Mouse (Mus musculus) heart, embryonic 15.5 days (tissue): ENCODE data around the gene Wfikkn1. TPM values are rescaled to one million over a fixed set of nuclear protein-coding genes. Genes with fewer than 3 reads are reported as not detected.

Experiments used
- ATAC-seq: fragments of 200-750 bp; cut with Nextera tagmentation; replicated peaks from 2 replicates; pipeline ENCODE4 v1.8.0; 2017; ENCODE audit warnings: low read depth, moderate TSS enrichment; ENCODE audit not compliant: insufficient number of reproducible peaks, insufficient read depth, low FRiP score
- H3K27ac ChIP-seq: fragments of 300-500 bp; sonication (generic); 2 replicates; pipeline ENCODE4 v1.5.1; 2015; ENCODE audit warnings: mild to moderate bottlenecking, inconsistent platforms
- H3K27me3 ChIP-seq: fragments of 300-500 bp; sonication (generic); 2 replicates; pipeline ENCODE4 v1.6.1; 2015; ENCODE audit warnings: inconsistent platforms
- H3K36me3 ChIP-seq: fragments of 300-500 bp; sonication (generic); 2 replicates; pipeline ENCODE4 v1.6.1; 2015; ENCODE audit warnings: mild to moderate bottlenecking, inconsistent platforms
- H3K4me1 ChIP-seq: fragments of 300-500 bp; sonication (generic); replicated peaks from 2 replicates; pipeline ENCODE4 v1.6.1; 2015; ENCODE audit warnings: inconsistent platforms
- H3K4me2 ChIP-seq: fragments of 300-500 bp; sonication (generic); 2 replicates; pipeline ENCODE4 v1.6.1; 2015; ENCODE audit warnings: inconsistent platforms, mild to moderate bottlenecking, moderate library complexity
- H3K4me3 ChIP-seq: fragments of 300-500 bp; sonication (generic); 2 replicates; pipeline ENCODE4 v1.5.1; 2015; ENCODE audit warnings: mild to moderate bottlenecking, inconsistent platforms
- H3K9ac ChIP-seq: fragments of 300-500 bp; sonication (generic); 2 replicates; pipeline ENCODE4 v1.6.1; 2015; ENCODE audit warnings: mild to moderate bottlenecking, inconsistent platforms
- H3K9me3 ChIP-seq: fragments of 300-500 bp; sonication (generic); replicated peaks from 2 replicates; pipeline ENCODE4 v1.6.1; 2016; ENCODE audit warnings: inconsistent platforms
- WGBS: fragments of 180-500 bp; shearing (Covaris S2); methylation state at CpG from one replicate; pipeline ENCODE4 v1.1.7; 2015; ENCODE audit warnings: mixed read lengths; 5-methylcytosine and 5-hydroxymethylcytosine counted together
- microRNA-seq: library from miRNA; unstranded; fragments of <30 nt; microRNA quantifications from one replicate; pipeline ENCODE4, GENCODE M21; 2016
- polyA plus RNA-seq: library from polyadenylated mRNA; unstranded; fragments of >200 nt; fragmentation: Nextera tagmentation; extraction: Ambion mirVana; gene quantifications from 2 replicates; pipeline ENCODE4 v1.2.1, GENCODE M21; 2015

The Wfikkn1 gene
- polyA plus RNA-seq, 1 experiment from 2014 or later = 0.24 TPM

GRCm38 (mm10) chr17:25828223-25828594 lies 52.4 kb downstream of the Wfikkn1 start:
- peak overlapping the region; percentile 72 for H3K4me3 ChIP-seq
- H3K27ac ChIP-seq = peak overlapping the region; percentile 90
- H3K27me3 ChIP-seq = no peaks in the 10 kb centered on the region
- H3K4me2 ChIP-seq = peak overlapping the region; percentile 84
- H3K9ac ChIP-seq = peak overlapping the region; percentile 82; the same call in 1 of the 2 replicates
- no peak for ATAC-seq
- WGBS = 81% methylated on average over 8 of the region's 8 CpGs
- peaks cover 56% of the 10 kb centered on the region for H3K4me1 ChIP-seq
- H3K36me3 ChIP-seq = peaks cover 18% of the 10 kb centered on the region
- no peaks in the 10 kb centered on the region for H3K9me3 ChIP-seq

Small RNAs within 50 kb of the gene (microRNA-seq; reads per million reads assigned to microRNA genes)
- gene Mir3082 = 0.84 reads per million

Other genes starting within 250 kb of the Wfikkn1 start
- gene Gng13, start 163.7 kb downstream of the Wfikkn1 start, polyA plus RNA-seq = 1.0 and 2.0 TPM in 2 replicates
- gene Chtf18, start 153.4 kb downstream of the Wfikkn1 start, polyA plus RNA-seq = 11.8 and 17.7 TPM in 2 replicates
- gene Rpusd1, start 153.2 kb downstream of the Wfikkn1 start, polyA plus RNA-seq = 10.7 and 15.3 TPM in 2 replicates
- 0.13 TPM in 1 of 2 replicates, not detected in the other for gene Mslnl, start 144.8 kb downstream of the Wfikkn1 start, polyA plus RNA-seq
- 38.7 and 42.7 TPM in 2 replicates for gene Msln, start 126.5 kb downstream of the Wfikkn1 start, polyA plus RNA-seq
- 31.5 and 32.4 TPM in 2 replicates for gene Narfl, start 107.1 kb downstream of the Wfikkn1 start, polyA plus RNA-seq
- gene Haghl, start 95.2 kb downstream of the Wfikkn1 start, polyA plus RNA-seq = 44.7 and 57.1 TPM in 2 replicates
- 0.13 and 0.23 TPM in 2 replicates for gene Ccdc78, start 94.3 kb downstream of the Wfikkn1 start, polyA plus RNA-seq
- gene Fam173a, start 88.0 kb downstream of the Wfikkn1 start, polyA plus RNA-seq = 56.8 and 70.2 TPM in 2 replicates
- 0.50 TPM in 1 of 2 replicates, not detected in the other for gene AC134908.4, start 85.2 kb downstream of the Wfikkn1 start, polyA plus RNA-seq
- 21.2 and 29.2 TPM in 2 replicates for gene Metrn, start 83.7 kb downstream of the Wfikkn1 start, polyA plus RNA-seq
- 0.78 and 1.2 TPM in 2 replicates for gene Fbxl16, start 71.8 kb downstream of the Wfikkn1 start, polyA plus RNA-seq
- gene Wdr24, start 57.2 kb downstream of the Wfikkn1 start, polyA plus RNA-seq = 12.7 and 19.8 TPM in 2 replicates
- gene Jmjd8, start 52.0 kb downstream of the Wfikkn1 start, polyA plus RNA-seq = 30.9 and 36.6 TPM in 2 replicates
- 251 and 301 TPM in 2 replicates for gene Stub1, start 47.5 kb downstream of the Wfikkn1 start, polyA plus RNA-seq
- 1.4 and 1.7 TPM in 2 replicates for gene Rhbdl1, start 43.6 kb downstream of the Wfikkn1 start, polyA plus RNA-seq
- gene Gm20683, start 39.1 kb downstream of the Wfikkn1 start, polyA plus RNA-seq = 1.7 and 3.0 TPM in 2 replicates
- gene Rhot2, start 36.0 kb downstream of the Wfikkn1 start, polyA plus RNA-seq = 24.2 and 26.1 TPM in 2 replicates
- 12.1 and 18.5 TPM in 2 replicates for gene Wdr90, start 19.4 kb downstream of the Wfikkn1 start, polyA plus RNA-seq
- gene Mcrip2, start 12.1 kb downstream of the Wfikkn1 start, polyA plus RNA-seq = 176 and 203 TPM in 2 replicates
- 29.3 and 35.1 TPM in 2 replicates for gene Mettl26, start 5.8 kb downstream of the Wfikkn1 start, polyA plus RNA-seq
- gene Rab40c, start 38.9 kb upstream of the Wfikkn1 start, polyA plus RNA-seq = 12.1 and 18.0 TPM in 2 replicates
- gene Pigq, start 64.1 kb upstream of the Wfikkn1 start, polyA plus RNA-seq = 52.9 and 63.0 TPM in 2 replicates
- gene Nhlrc4, start 64.1 kb upstream of the Wfikkn1 start, polyA plus RNA-seq = 0.08 and 0.16 TPM in 2 replicates
- gene A930017K11Rik, start 71.7 kb upstream of the Wfikkn1 start, polyA plus RNA-seq = 0.05 TPM in 1 of 2 replicates, not detected in the other
- gene Capn15, start 104.9 kb upstream of the Wfikkn1 start, polyA plus RNA-seq = 9.3 and 13.5 TPM in 2 replicates
- 10.2 and 12.8 TPM in 2 replicates for gene Rab11fip3, start 188.7 kb upstream of the Wfikkn1 start, polyA plus RNA-seq
- 36.0 and 36.9 TPM in 2 replicates for gene Decr2, start 209.5 kb upstream of the Wfikkn1 start, polyA plus RNA-seq
- gene Nme4, start 214.7 kb upstream of the Wfikkn1 start, polyA plus RNA-seq = 48.8 and 61.8 TPM in 2 replicates
- gene Tmem8, start 232.4 kb upstream of the Wfikkn1 start, polyA plus RNA-seq = 0.77 and 1.3 TPM in 2 replicates
- 195 and 202 TPM in 2 replicates for gene Mrpl28, start 242.6 kb upstream of the Wfikkn1 start, polyA plus RNA-seq